Mouse (Mus musculus) megakaryocyte, adult 5-6 weeks (primary cell): ENCODE measurements at regions not wholly inside any gene's neighbourhood (a gene's known extent, or its start where the extent isn't known, plus 50 kb on each side); places are given as distances from the start of the nearest gene placed in this dataset.

Source experiments
- ATAC-seq: 2 replicates; pipeline ENCODE4 v1.8.0; 2016; ENCODE audit warnings: mild to moderate bottlenecking, inconsistent platforms; ENCODE audit not compliant: poor library complexity, severe bottlenecking

- ATAC-seq, result no peak
Measured at GRCm38 (mm10) chr5:101020784-101021183, 175.3 kb downstream of the Gpat3 start.

- no peak for ATAC-seq
Measured at GRCm38 (mm10) chr5:101013844-101014243, 168.3 kb downstream of the Gpat3 start.

- no peak for ATAC-seq
Measured at GRCm38 (mm10) chr5:101005216-101005615, 159.7 kb downstream of the Gpat3 start.

GRCm38 (mm10) chr5:101000436-101000835 lies 154.9 kb downstream of the Gpat3 start:
- ATAC-seq, result no peak

- no peak for ATAC-seq
Measured at GRCm38 (mm10) chr5:100992365-100992764, 146.9 kb downstream of the Gpat3 start.

- ATAC-seq, result no peak
Measured at GRCm38 (mm10) chr5:100991626-100992025, 146.1 kb downstream of the Gpat3 start.

- ATAC-seq, result no peak
Measured at GRCm38 (mm10) chr5:100982573-100982936, 137.0 kb downstream of the Gpat3 start.

GRCm38 (mm10) chr5:100981849-100982572 lies 136.5 kb downstream of the Gpat3 start:
- no peak for ATAC-seq

GRCm38 (mm10) chr5:100976736-100977135 lies 131.2 kb downstream of the Gpat3 start:
- no peak for ATAC-seq

- ATAC-seq, result no peak
Measured at GRCm38 (mm10) chr5:100951210-100951609, 105.7 kb downstream of the Gpat3 start.
